Mouse (Mus musculus): Measurements from ENCODE around the gene Shroom3.

Shroom3 gene

GRCm38 (mm10) chr5:92698837-92699529, 15.7 kb downstream of the Shroom3 start:
- no peak for DNase-seq

GRCm38 (mm10) chr5:92701750-92702149, 18.5 kb downstream of the Shroom3 start:
- no peak for DNase-seq

- DNase-seq, result no peak
Observed at GRCm38 (mm10) chr5:92703671-92704070, 20.4 kb downstream of the Shroom3 start.

GRCm38 (mm10) chr5:92707921-92708491, 24.8 kb downstream of the Shroom3 start:
- no peak for DNase-seq

GRCm38 (mm10) chr5:92710779-92711178, 27.5 kb downstream of the Shroom3 start:
- DNase-seq, result no peak

- no peak for DNase-seq
Observed at GRCm38 (mm10) chr5:92711666-92712290, 28.5 kb downstream of the Shroom3 start.

GRCm38 (mm10) chr5:92712621-92713395, 29.6 kb downstream of the Shroom3 start:
- DNase-seq, result no peak

GRCm38 (mm10) chr5:92714886-92715285, 31.7 kb downstream of the Shroom3 start:
- no peak for DNase-seq

GRCm38 (mm10) chr5:92715319-92715718, 32.1 kb downstream of the Shroom3 start:
- no peak for DNase-seq

GRCm38 (mm10) chr5:92715890-92716289, 32.7 kb downstream of the Shroom3 start:
- no peak for DNase-seq

- DNase-seq, result no peak
Observed at GRCm38 (mm10) chr5:92717666-92718360, 34.6 kb downstream of the Shroom3 start.

- no peak for DNase-seq
Observed at GRCm38 (mm10) chr5:92718856-92719255, 35.6 kb downstream of the Shroom3 start.

- no peak for DNase-seq
Observed at GRCm38 (mm10) chr5:92721610-92722009, 38.4 kb downstream of the Shroom3 start.

- peak; percentile 50 for DNase-seq
Observed at GRCm38 (mm10) chr5:92725935-92726334, 42.7 kb downstream of the Shroom3 start.

GRCm38 (mm10) chr5:92728252-92728828, 45.1 kb downstream of the Shroom3 start:
- DNase-seq, result no peak

GRCm38 (mm10) chr5:92729221-92729620, 46.0 kb downstream of the Shroom3 start:
- no peak for DNase-seq

GRCm38 (mm10) chr5:92741802-92742201, 58.6 kb downstream of the Shroom3 start:
- DNase-seq, result no peak

- no peak for DNase-seq
Observed at GRCm38 (mm10) chr5:92742701-92743100, 59.5 kb downstream of the Shroom3 start.

- DNase-seq, result peak; percentile 11
Observed at GRCm38 (mm10) chr5:92745390-92746253, 62.4 kb downstream of the Shroom3 start.

- DNase-seq, result no peak
Observed at GRCm38 (mm10) chr5:92751488-92751887, 68.3 kb downstream of the Shroom3 start.

GRCm38 (mm10) chr5:92755241-92755775, 72.1 kb downstream of the Shroom3 start:
- no peak for DNase-seq

Data from liver (tissue).